Mouse (Mus musculus): ENCODE data around the gene Ppp1ca. TPM values are rescaled to one million over a fixed set of nuclear protein-coding genes. Genes with fewer than 3 reads are reported as not detected.

The Ppp1ca gene
- polyA plus RNA-seq, 1 experiment = 373 TPM

GRCm38 (mm10) chr19:4164721-4165120 is 27.1 kb upstream of the Ppp1ca start:
- Histone ChIP-seq H3K4me3 (replicated peaks; ENCODE audit: extremely low read depth, low read depth, low read length) (no peak overlapping the region), H3K4me1 (ENCODE audit: control insufficient read depth, insufficient read depth, low read length) (peaks cover 5% of the 10 kb centered on the region; the same call in 1 of the 2 replicates)
- WGBS = 82% methylated on average over 2 of the region's 2 CpGs
- TF ChIP-seq CTCF (IDR thresholded peaks at IDR 0.05; ENCODE audit: insufficient read depth, low read length) (no peak), POLR2A (IDR thresholded peaks at IDR 0.05; ENCODE audit: borderline replicate concordance, extremely low read depth, low read depth, low read length) (no peak)
- no peak for DNase-seq

GRCm38 (mm10) chr19:4166678-4167476 is 25.0 kb upstream of the Ppp1ca start:
- WGBS = 68% methylated on average over 9 of the region's 9 CpGs
- no peak overlapping the region for H3K4me3 ChIP-seq (replicated peaks; ENCODE audit: extremely low read depth, low read depth, low read length)
- H3K4me1 ChIP-seq (ENCODE audit: control insufficient read depth, insufficient read depth, low read length) = peaks cover 9% of the 10 kb centered on the region
- no peak for DNase-seq
- no peak for TF ChIP-seq POLR2A (IDR thresholded peaks at IDR 0.05; ENCODE audit: borderline replicate concordance, extremely low read depth, low read depth, low read length)
- no peak for TF ChIP-seq CTCF (IDR thresholded peaks at IDR 0.05; ENCODE audit: insufficient read depth, low read length)

GRCm38 (mm10) chr19:4169378-4169784 is 22.5 kb upstream of the Ppp1ca start:
- H3K4me3 ChIP-seq (replicated peaks; ENCODE audit: extremely low read depth, low read depth, low read length) = peak overlapping the region; percentile 63
- peaks cover 5% of the 10 kb centered on the region for H3K4me1 ChIP-seq (ENCODE audit: control insufficient read depth, insufficient read depth, low read length)
- peak; percentile 99 for DNase-seq
- TF ChIP-seq POLR2A (IDR thresholded peaks at IDR 0.05; ENCODE audit: borderline replicate concordance, extremely low read depth, low read depth, low read length) (peak; percentile 96), CTCF (IDR thresholded peaks at IDR 0.05; ENCODE audit: insufficient read depth, low read length) (peak; percentile 61)
- WGBS = under 1% methylated on average over 43 of the region's 43 CpGs

GRCm38 (mm10) chr19:4169810-4170209 is 22.1 kb upstream of the Ppp1ca start:
- 3% methylated on average over 27 of the region's 27 CpGs for whole genome bisulfite sequencing
- Histone ChIP-seq H3K4me1 (ENCODE audit: control insufficient read depth, insufficient read depth, low read length) (peaks cover 5% of the 10 kb centered on the region), H3K4me3 (replicated peaks; ENCODE audit: extremely low read depth, low read depth, low read length) (peak overlapping the region; percentile 63)
- TF ChIP-seq CTCF (IDR thresholded peaks at IDR 0.05; ENCODE audit: insufficient read depth, low read length) = no peak
- DNase-seq = no peak

GRCm38 (mm10) chr19:4170723-4171392 is 21.0 kb upstream of the Ppp1ca start:
- DNase-seq = no peak
- 92% methylated on average over 10 of the region's 10 CpGs for WGBS
- Histone ChIP-seq H3K4me1 (ENCODE audit: control insufficient read depth, insufficient read depth, low read length) (peaks cover 5% of the 10 kb centered on the region), H3K4me3 (replicated peaks; ENCODE audit: extremely low read depth, low read depth, low read length) (no peak overlapping the region)
- TF ChIP-seq CTCF (IDR thresholded peaks at IDR 0.05; ENCODE audit: insufficient read depth, low read length) = no peak
- no peak for TF ChIP-seq POLR2A (IDR thresholded peaks at IDR 0.05; ENCODE audit: borderline replicate concordance, extremely low read depth, low read depth, low read length)

GRCm38 (mm10) chr19:4171393-4172290 is 20.2 kb upstream of the Ppp1ca start:
- TF ChIP-seq CTCF (IDR thresholded peaks at IDR 0.05; ENCODE audit: insufficient read depth, low read length) (no peak), POLR2A (IDR thresholded peaks at IDR 0.05; ENCODE audit: borderline replicate concordance, extremely low read depth, low read depth, low read length) (no peak)
- 41% methylated on average over 13 of the region's 13 CpGs for WGBS
- peaks cover 5% of the 10 kb centered on the region for H3K4me1 ChIP-seq (ENCODE audit: control insufficient read depth, insufficient read depth, low read length)
- H3K4me3 ChIP-seq (replicated peaks; ENCODE audit: extremely low read depth, low read depth, low read length) = no peak overlapping the region
- DNase-seq = no peak

- 79% methylated on average over 11 of the region's 11 CpGs for WGBS
- TF ChIP-seq CTCF (IDR thresholded peaks at IDR 0.05; ENCODE audit: insufficient read depth, low read length) = no peak
- TF ChIP-seq POLR2A (IDR thresholded peaks at IDR 0.05; ENCODE audit: borderline replicate concordance, extremely low read depth, low read depth, low read length) = no peak
- no peak overlapping the region for H3K4me3 ChIP-seq (replicated peaks; ENCODE audit: extremely low read depth, low read depth, low read length)
- peaks cover 5% of the 10 kb centered on the region for H3K4me1 ChIP-seq (ENCODE audit: control insufficient read depth, insufficient read depth, low read length)
- DNase-seq = no peak
Observed at GRCm38 (mm10) chr19:4172925-4173324, 18.9 kb upstream of the Ppp1ca start.

GRCm38 (mm10) chr19:4175368-4175947 is 16.4 kb upstream of the Ppp1ca start, which contains the start of gene Carns1:
Gene Carns1 (minus strand): TSS chr19:4175479.
- H3K4me1 ChIP-seq (ENCODE audit: control insufficient read depth, insufficient read depth, low read length) = no peaks in the 10 kb centered on the region; the same call in 1 of the 2 replicates
- H3K4me3 ChIP-seq (replicated peaks; ENCODE audit: extremely low read depth, low read depth, low read length) = no peak within 1 kb of the TSS
- WGBS = 24% methylated on average over 11 of the region's 11 CpGs
- no peak for TF ChIP-seq CTCF (IDR thresholded peaks at IDR 0.05; ENCODE audit: insufficient read depth, low read length)
- TF ChIP-seq POLR2A (IDR thresholded peaks at IDR 0.05; ENCODE audit: borderline replicate concordance, extremely low read depth, low read depth, low read length) = no peak
- no peak for DNase-seq

GRCm38 (mm10) chr19:4180411-4180810 is 11.5 kb upstream of the Ppp1ca start:
- H3K4me3 ChIP-seq (replicated peaks; ENCODE audit: extremely low read depth, low read depth, low read length) = no peak overlapping the region
- H3K4me1 ChIP-seq (ENCODE audit: control insufficient read depth, insufficient read depth, low read length) = peaks cover 6% of the 10 kb centered on the region; the same call in 1 of the 2 replicates
- 86% methylated on average over 7 of the region's 7 CpGs for WGBS
- DNase-seq = no peak
- TF ChIP-seq CTCF (IDR thresholded peaks at IDR 0.05; ENCODE audit: insufficient read depth, low read length) = no peak
- TF ChIP-seq POLR2A (IDR thresholded peaks at IDR 0.05; ENCODE audit: borderline replicate concordance, extremely low read depth, low read depth, low read length) = no peak
